Mouse (Mus musculus) spleen, embryonic (tissue): Measurements from ENCODE around the gene Lcat.

Experiments
- CTCF ChIA-PET: fragments of 350-600 bp; sonication (Branson Sonifier 250); formaldehyde crosslinking; loops from one replicate; lab custom pipeline; 2022; lab: Charles Lee

Lcat gene

GRCm38 (mm10) chr8:105951057-105951659 lies 8.0 kb upstream of the Lcat start:
- CTCF ChIA-PET: interaction anchor here (0.6 kb wide), 1 partner anchor 60 kb away, joined by 3 read pairs; no protein-coding TSS in a partner anchor

DNA sequence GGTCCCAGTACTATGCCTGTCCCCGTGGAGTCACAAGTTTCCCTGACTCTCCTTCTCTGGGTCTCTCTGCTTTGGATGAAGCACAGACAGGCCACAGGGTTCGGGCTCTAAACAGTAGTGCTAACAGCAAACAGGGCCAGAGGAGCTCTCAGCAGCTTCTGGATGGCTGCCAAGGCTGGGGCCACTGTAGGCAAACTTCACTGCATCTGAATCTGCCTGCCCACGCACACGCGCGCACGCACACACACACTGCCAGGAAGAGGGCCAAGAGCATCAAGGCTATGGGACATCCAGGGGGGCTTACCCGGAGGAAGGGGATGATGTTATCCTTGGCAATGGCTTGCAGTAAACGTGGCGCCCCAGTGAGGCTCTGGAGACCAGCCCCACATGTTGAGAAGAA lies 6.2 kb upstream of the Lcat start:
- CTCF ChIA-PET: interaction anchor here (0.6 kb wide), 1 partner anchor 9 kb away, joined by 12 read pairs; no protein-coding TSS in a partner anchor

DNA sequence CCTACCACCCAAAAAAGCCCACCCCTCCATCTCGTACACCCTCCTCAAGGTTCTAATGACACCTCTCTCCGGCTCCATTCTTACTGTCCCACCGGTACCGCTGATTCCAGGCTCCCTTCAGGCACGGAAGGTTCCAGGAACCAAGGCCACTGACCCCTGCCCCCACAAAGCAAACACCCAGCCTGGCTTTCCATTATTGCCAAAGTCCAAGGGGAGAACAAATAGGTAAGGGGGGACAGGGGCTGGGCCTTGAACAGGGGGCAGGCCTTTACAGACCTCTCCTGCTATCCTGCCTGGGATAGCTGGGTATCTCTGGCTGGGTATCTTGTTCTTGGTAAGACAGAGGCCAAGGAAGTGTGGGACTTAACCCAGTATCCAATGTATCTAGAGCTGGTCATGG lies 640 bp downstream of the Lcat start:
- CTCF ChIA-PET: no interaction called here

- CTCF ChIA-PET: no interaction called here
Observed at GRCm38 (mm10) chr8:105942026-105942425, 1.2 kb downstream of the Lcat start.

GRCm38 (mm10) chr8:105938306-105938669 lies 4.9 kb downstream of the Lcat start, which contains the start of gene Psmb10:
Psmb10 (minus strand) TSS chr8:105938444.
- CTCF ChIA-PET: interaction anchor here (0.6 to 0.9 kb wide), 4 partner anchors 29 to 121 kb away, joined by 3 to 21 read pairs (median 5); partner anchors contain the start of gene Nfatc3

DNA sequence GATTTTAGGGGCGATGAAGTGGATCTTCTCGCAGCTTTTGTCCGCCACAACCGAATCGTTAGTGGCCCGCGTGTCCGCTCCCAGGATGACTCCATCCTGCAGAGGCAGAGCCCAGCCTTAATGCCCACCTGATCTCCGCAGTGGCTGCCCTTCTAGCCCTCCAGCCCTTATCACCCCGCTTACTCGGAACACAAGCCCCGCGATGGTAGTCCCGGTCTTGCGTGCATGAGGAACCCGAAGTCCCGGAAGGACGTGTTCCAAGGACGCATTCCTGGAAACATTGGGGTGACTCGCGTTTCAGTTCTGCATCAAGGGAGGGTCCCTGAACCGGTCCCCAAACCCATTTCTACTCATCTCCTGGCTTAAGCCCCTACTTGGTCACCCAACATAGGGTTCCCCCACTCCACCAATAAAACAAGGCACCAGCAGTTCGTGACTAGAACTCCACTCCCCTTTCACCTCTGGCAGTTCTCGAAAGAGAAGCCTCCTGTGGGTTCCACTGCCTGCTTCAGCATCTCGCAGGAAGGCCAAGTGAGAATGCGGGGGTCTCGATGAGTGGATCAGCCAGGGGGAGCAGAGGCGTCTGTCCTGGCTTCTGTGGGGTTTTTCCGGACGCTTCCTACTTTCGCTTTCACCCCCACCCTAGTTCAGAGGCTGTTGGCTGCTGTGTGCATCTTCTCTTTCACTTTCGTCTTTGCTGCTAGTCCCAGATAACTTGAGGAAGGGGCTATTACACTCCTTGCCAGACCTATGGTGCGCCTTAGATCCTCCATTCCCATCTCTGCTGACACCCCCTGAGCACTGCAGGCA lies 5.5 kb downstream of the Lcat start:
- CTCF ChIA-PET: interaction anchor here (0.6 kb wide), 1 partner anchor 751 kb away, joined by 3 read pairs; no protein-coding TSS in a partner anchor

GRCm38 (mm10) chr8:105936866-105937475 lies 6.2 kb downstream of the Lcat start:
- CTCF ChIA-PET: interaction anchor here (0.6 kb wide), 1 partner anchor 752 kb away, joined by 3 read pairs; no protein-coding TSS in a partner anchor

DNA sequence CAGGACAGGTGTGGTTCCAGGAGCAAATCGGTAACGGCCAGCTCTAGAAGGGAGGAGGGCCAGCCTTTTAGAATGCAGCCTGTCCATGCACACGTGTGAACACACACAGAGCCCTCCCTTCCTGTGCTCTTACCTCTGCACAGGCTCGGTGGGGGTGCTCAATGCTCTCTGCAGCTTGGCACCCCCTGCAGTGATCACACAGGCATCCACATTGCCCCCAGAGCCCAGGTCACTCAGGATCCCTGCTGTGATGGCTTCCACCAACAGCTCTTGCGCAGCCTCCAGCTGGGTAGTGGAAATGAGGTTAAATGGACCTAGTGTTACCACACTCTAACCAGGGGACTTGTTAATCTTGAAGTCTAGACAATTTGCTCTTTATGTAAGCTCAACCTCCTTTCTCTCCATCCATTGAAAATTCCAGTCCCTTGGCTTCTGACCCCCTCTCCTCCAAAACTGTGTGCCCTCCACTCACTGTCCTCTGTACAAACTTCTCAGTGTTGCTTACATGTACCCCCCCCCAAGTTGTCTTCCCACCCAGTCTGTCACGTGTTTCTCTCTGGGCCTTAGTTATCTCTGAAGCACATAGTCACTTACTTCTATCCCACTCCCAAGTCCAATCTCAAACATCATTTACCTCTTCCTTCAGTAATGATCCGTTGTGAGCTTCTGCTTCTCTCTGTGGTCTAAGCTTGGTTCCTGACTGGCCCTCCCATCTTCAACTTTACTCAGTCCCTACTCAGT lies 7.1 kb downstream of the Lcat start:
- CTCF ChIA-PET: interaction anchor here (0.7 kb wide), 1 partner anchor 312 kb away, joined by 4 read pairs; no protein-coding TSS in a partner anchor

DNA sequence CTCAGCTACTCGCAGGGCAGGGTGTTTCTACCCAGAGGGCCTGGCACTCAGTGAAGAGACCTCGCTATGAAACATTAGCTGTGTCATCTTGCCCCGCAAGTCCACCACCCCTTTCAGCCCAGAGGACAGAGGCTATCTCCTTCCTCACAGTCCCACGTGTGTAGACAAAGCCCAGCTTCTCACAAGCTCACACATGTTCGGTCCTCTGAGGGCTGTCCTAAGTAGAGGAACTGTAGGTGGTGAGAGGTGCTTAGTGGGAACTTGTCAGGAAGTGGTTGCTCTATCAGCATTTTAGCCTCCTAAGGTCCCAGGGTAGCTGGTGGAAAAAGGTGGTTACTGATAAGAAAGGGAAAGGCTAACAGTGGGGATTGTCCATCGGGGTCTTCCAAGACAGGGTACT lies 8.1 kb downstream of the Lcat start:
- CTCF ChIA-PET: no interaction called here

- CTCF ChIA-PET: no interaction called here
Observed at GRCm38 (mm10) chr8:105933762-105934161, 9.4 kb downstream of the Lcat start, which contains the start of gene Ctrl. Ctrl (minus strand) TSS chr8:105933862.

DNA sequence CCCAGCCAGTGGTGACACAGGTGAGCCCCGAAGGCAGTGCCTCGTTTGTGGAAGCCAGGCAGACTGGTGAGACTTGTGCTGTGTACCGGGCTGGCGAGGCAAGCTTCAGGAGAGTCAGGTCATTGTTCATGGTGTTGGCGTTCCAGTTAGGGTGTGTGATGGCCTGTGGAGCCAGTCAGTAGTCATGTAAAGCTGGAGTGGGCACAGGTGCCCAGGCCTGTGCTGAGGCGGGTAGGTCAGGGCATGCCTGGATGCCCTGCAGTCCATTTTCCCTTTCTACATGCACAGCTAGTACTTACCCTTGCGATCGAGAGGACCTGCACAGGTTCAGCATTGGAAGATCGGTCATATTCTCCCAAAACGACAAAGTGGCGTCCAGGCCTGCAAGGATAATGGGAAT lies 10.7 kb downstream of the Lcat start:
- CTCF ChIA-PET: interaction anchor here (0.8 kb wide), 1 partner anchor 218 kb away, joined by 12 read pairs; no protein-coding TSS in a partner anchor

- CTCF ChIA-PET: interaction anchor here (1.0 to 1.2 kb wide), 2 partner anchors 31 to 47 kb away, joined by 3 read pairs; partner anchors contain the start of gene Pskh1
Observed at GRCm38 (mm10) chr8:105931271-105931670, 11.9 kb downstream of the Lcat start.

DNA sequence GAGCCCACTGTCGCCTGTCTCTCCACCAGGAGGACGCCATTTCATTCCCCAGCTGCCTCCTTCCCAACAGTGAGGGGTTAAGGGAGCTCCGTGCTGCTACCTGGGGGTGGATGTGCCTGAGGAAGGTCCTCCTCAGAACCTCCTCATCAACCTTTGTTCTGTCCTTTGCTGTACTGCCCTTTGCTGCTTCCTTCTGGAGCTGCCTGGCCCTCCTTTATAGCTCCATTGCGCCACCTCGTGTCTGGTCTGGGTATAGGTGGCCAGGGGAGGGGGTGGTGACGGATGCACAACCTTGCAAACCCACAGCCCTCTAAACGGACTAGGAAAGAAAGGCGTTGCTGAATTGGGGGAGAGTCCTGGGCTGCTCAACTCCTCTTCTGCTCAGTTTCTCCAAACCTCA lies 12.6 kb downstream of the Lcat start:
- CTCF ChIA-PET: interaction anchor here (0.5 to 1.2 kb wide), 4 partner anchors 30 to 217 kb away, joined by 3 to 12 read pairs (median 3); partner anchors contain the start of gene Pskh1

DNA sequence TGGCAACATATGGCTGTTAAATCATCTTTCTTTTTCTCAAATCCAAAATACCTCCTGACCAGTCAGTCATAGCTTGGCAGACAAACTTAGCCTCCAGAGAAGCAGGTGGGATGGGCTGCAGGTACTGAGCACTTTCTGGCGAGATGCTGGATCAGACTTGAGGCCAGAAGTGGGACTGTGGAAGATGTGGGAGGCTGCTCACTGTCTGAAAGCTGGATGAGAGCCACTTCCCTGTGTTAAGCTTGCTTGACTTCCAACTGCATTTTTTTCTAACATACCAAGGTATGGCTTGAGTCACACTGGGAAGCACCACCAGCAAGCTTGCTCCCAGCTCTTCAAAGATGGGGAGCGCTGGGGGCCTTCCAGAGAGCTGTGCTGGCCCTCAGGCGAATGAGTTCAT lies 18.1 kb downstream of the Lcat start:
- CTCF ChIA-PET: no interaction called here

DNA sequence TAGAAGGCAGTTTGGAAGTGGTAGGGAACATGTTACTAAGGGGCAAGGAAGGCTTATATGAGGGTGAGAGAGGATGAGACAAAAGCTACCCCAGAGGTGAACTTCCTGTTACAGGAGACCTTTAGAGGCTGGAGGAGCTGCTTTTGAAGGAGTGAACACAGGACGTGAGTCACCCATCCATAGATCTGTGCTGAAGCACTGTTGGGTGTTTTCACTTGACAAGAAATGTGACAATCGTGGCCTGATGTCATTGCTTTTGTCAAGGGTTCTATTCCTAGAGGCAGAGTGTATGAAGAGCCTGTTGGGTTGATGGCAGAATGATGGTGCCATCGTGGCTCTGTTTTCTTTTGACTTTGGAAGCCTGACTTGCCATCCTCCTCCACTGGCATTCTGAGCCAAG lies 23.8 kb downstream of the Lcat start:
- CTCF ChIA-PET: no interaction called here

- CTCF ChIA-PET: interaction anchor here (0.6 kb wide), 1 partner anchor 57 kb away, joined by 12 read pairs; no protein-coding TSS in a partner anchor
Observed at GRCm38 (mm10) chr8:105900941-105901616, 42.1 kb downstream of the Lcat start.

DNA sequence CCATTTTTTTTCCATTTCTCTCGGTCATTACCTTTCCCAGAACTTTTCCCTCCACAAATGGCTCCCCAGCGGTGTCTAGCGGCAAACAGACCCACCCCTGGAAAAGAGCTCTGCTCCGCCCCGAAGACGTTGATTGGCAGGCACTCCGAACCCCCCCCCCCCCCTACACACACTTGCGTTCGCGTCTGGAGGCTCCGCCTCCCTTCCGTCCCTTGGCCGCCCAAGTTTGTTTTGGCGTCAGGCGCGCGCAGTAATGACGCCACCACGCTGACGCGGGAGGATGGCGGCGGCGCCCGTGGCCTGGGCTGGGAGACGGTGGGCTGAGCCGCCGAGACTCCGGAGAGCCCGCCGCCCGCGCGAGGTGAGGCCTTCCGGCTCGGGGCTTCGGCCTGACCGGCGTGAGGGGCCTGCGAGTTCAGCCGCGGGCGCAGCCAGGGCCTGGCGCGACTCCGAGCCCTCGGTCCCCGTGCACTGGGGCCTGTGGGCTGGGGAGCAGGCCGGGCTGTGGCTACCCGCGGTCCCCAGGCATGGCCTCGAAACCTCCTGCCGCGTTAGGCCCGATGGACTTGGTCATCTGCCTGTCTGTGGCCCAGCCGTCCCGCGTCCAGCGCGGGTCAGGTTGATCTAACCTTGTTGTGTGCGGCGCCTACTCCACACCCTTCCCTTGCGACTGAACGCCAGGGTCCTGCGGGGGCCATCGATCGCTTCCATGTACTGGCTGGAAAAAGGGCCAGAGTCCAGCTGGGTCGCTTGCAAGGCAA lies 42.8 kb downstream of the Lcat start, which contains the start of gene Pskh1:
Pskh1 (plus strand) TSS at position 262 of the 761 bp plus-strand sequence.
- CTCF ChIA-PET: interaction anchor here (0.6 to 0.9 kb wide), 3 partner anchors 30 to 285 kb away, joined by 3 read pairs; partner anchors contain the start of gene Ddx28

GRCm38 (mm10) chr8:105897801-105898480 lies 45.2 kb downstream of the Lcat start:
- CTCF ChIA-PET: no interaction called here

DNA sequence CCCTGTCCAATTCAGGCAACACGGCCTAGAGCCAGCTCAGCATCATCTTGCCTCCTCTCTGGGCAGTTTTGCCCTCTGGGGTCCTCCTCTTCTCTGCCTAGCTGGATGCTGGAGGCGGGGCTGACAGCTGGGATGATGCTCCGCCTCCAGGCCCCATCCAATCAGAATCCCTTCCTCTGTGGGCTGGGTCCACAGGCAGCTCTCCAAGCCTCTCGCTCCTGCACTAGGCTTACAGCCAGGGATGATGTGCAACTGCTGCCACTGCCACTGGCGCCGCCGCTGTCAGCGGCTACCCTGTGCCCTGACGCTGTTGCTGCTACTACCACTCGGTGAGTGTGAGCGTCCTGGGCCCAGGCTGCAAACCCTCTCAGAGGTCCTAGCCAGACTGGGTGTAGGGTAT lies 49.8 kb downstream of the Lcat start, which contains the start of gene Nrn1l:
Nrn1l (plus strand) TSS at position 229 of the 400 bp plus-strand sequence.
- CTCF ChIA-PET: no interaction called here
